Mouse (Mus musculus): ENCODE data around the gene Gm3327.
"Not testable (repeated sequence)": the region's sequence is repeated elsewhere in the genome, so short reads cannot be mapped to it uniquely, and the experiment has no call there.

Gene Gm3327

DNA sequence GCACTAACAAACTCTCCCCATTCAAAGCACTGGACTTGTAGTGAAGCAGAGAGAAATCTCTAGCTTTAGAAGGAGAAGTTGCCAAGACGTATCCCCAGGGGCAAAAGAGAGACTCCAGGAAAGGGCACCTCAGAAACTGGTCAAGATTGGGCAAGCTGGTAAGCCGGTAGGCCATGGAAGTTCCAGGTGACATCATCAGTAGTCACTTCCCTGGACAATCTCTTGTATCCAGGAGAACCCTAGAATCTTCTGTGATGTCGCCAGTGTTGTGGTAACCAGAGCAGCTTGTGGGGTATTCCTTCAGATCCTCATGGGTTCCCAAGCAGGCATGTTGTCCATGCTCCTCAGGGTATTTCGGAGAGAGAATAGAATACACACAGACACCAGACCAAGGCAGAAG is at the start of gene Gm3327:
Gene Gm3327, plus strand, starts transcription at position 301 of the 400 bp plus-strand sequence.
- DNase-seq, result not testable (repeated sequence)

DNA sequence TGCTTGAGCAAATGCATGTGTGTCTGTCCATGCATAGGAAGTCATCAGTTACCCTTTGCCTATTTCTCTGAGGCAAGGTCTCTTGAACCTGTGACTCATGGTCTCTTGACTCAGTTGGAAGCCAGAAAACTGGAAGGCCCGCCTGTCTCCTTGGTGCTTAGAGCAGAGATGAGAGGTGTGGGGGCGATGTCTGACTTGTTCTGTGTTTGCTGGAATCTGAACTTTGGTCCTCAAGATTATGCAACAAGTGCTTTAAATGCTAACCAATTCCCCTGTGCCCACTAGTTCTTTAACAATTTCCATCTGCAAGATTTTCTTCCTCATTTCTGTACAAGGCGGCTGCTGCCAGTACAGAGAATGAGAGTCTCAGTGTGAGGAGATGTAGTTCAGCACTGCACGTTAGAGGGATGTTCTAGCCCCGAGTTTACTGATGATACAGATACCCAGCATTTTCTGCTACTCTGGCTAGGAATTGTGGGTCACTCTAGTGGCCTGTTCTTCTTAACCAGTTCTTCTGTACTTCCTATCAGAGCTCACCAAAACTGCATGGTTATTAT is 45.8 kb upstream of the Gm3327 start:
- DNase-seq, result not testable (repeated sequence)

DNA sequence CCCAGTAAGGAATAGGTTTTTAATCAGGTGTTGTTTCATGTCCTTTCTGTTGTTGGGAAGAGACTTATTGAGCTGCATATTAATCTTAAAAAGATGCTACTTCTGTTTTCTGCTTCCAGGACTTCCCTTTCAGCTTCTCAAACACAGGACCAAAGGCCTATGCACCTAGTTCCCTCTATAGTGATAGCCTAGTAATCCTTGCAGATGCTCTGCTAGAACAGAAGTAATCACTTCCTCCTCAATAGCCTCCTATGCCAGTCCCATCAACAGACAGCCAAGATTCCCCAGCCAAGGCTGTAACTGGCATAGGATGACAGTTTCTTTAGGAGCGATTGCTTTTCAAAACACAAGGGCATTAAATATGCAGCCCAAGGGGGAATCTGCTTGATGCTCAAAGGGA is 37.1 kb upstream of the Gm3327 start:
- not testable (repeated sequence) for DNase-seq

DNA sequence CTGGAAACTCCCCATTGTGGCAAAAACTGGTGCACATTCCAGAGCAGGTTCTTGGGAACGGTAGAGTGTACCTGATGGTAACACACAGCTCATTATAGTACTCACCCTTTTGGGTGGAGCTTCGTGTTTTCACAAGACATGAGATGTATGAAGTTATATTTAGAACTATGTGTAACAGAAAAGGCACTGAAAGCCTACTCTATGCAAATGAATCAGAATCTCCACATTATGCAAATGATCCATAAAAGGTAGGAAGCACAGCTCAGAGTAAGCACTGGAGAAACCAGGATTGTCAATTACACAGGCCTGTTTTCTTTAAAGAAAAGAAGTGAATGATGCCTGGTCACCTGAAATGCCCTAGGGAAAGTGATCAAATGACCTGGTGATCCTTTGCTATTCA is 36.1 kb upstream of the Gm3327 start:
- DNase-seq, result not testable (repeated sequence)

DNA sequence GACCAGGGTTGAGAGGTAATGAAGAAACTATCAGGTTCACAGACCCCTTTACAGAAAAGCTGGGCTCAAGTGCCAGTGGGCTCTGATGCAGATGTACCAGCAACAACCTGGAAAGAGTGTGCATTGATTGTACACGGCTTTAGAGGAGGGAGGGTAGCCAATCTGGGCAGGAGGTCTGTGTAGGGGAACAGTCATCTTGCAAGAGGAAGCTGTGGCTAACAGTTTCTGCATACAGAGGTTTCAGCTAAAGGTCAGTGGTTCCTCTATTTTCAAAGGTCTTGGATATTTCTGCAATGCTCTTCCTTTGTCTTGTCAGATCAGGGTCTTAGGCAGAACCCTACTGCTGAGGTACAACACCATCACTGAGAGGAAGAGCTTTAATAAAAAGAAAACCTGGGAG is 32.1 kb upstream of the Gm3327 start:
- DNase-seq, result not testable (repeated sequence)

DNA sequence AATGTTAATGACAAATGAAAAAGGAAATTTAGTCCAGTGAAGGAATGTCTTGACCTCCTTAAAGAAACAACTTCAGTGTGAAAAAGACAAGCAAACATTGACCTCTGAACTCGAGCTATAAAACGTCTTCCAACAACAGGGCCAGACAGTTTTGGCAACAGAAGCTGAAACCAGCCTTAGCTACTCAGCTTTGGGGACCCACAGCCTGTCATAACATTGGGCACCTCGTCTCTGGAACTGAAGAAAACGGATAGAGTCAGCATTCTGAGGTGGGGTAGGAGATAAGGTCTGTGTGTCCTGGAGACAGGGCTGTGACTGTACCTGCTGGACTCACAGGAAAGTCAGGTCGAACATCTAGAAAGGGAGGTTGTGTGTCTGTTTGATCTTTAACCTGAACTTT is 29.2 kb upstream of the Gm3327 start:
- DNase-seq, result not testable (repeated sequence)

DNA sequence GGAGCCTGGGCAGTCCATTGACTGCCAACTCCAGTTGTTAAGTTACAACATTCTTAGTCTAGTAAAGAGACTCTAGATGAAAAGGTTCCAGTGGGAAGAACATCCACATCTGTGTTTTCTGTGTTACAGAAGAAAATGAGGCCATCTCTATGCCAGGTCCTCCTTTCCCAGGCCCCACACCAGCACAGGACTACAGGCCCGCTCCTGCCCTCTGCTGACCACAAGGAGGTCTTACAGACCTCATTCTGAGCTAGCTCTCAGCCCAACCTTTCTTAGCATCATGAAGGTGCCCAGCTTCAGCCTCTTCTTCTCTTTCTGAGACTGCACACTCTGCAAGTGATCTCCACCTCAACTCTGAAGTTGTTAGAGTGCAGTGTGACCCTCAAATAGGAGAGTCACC is 23.6 kb upstream of the Gm3327 start:
- not testable (repeated sequence) for DNase-seq

DNA sequence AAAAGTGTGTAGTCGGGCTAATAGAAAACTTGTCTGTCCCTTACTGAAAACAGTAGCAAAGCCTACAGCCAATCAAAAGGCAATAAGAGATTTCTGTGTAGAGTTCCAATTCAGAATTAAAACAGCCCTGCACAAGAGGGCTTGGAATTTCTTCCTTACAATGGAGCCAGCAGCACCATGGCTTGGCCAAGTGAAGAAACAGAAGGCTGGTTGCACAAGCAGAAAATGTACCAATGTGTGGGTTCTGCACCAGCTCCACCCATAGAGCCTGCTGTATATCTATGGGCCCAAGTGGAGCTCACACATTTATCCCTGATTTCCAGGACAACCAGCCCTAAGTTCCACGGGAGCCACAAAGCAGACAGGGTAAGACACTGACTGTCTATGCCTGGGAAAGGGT is 21.3 kb upstream of the Gm3327 start, which contains the start of gene Ear2:
Gene Ear2, plus strand, starts transcription at position 301 of the 400 bp plus-strand sequence.
- not testable (repeated sequence) for DNase-seq

DNA sequence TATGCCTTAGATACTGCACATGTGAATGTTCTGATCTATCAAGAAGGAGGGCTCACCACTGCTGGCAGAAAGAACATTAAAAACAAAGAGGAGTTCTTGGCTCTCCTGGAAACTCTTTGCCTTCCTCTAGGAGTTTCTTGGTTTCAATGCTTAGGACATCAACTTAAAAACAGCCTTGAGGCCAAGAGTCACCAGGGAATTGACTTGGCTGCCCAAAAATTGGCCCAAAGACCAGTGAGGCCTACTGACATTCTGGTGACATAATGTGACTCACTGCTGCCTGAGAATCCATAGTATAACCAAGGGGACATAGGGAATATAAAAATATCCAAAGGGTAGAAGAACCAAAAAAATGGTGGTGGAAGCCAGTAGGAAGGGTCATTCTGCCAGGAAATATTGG is 12.7 kb upstream of the Gm3327 start:
- no peak for DNase-seq

Data from right cerebral cortex, postnatal 4 days (tissue).